Mouse (Mus musculus) 416B (cell line): ENCODE measurements at regions not wholly inside any gene's neighbourhood (a gene's known extent, or its start where the extent isn't known, plus 50 kb on each side); places are given as distances from the start of the nearest gene placed in this dataset.

Source experiments
- DNase-seq: peaks from one replicate; pipeline ENCODE4 v3.0.0; 2011; ENCODE audit warnings: low read depth

GRCm38 (mm10) chr13:72947374-72948165, 312.7 kb upstream of the Irx4 start:
- DNase-seq = no peak

- no peak for DNase-seq
These were observed 301.4 kb upstream of the Irx4 start for GRCm38 (mm10) chr13:72958616-72959518.

GRCm38 (mm10) chr13:72961291-72961690, 299.0 kb upstream of the Irx4 start:
- DNase-seq = no peak

GRCm38 (mm10) chr13:72972165-72972564, 288.1 kb upstream of the Irx4 start:
- no peak for DNase-seq

GRCm38 (mm10) chr13:72972894-72973293, 287.4 kb upstream of the Irx4 start:
- no peak for DNase-seq

GRCm38 (mm10) chr13:72977213-72977612, 283.1 kb upstream of the Irx4 start:
- no peak for DNase-seq

DNA sequence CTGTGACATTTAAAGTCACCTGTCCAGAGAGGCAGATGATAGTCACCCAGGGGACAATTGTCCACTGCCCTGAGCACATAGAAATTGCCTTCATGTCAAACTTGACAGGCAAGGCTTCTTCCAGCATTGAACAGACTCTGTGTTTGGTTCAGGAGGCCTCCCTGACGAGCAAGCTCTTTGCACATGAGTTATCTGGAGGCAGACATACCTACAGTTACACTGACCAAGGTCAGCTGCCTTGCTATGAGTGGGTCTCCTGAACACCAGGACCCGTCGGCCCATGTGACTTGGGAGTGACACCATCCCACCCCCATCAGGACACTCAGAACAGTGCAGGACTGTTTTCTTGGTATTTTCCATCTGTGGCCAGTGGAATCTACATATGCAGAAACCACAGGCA, 282.3 kb upstream of the Irx4 start:
- no peak for DNase-seq

DNA sequence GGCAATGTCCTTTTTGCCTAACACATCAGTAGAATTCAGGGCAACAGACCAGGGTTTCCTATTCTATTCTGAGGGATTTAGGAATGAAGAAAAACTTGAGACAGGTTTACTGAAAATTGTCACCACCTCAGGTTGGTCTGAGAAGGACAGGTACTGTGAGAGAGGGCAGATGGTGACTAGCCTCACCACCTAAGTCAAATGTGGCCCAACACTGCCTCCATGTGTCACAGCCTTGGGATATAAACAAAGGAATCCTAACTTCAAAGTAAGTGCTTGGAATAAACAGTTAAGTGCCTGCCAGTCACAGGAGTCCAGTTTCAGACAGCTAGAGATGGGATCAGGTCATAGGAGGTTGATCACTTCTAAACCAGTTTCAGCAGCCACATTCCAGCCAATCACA, 281.3 kb upstream of the Irx4 start:
- DNase-seq = no peak

DNA sequence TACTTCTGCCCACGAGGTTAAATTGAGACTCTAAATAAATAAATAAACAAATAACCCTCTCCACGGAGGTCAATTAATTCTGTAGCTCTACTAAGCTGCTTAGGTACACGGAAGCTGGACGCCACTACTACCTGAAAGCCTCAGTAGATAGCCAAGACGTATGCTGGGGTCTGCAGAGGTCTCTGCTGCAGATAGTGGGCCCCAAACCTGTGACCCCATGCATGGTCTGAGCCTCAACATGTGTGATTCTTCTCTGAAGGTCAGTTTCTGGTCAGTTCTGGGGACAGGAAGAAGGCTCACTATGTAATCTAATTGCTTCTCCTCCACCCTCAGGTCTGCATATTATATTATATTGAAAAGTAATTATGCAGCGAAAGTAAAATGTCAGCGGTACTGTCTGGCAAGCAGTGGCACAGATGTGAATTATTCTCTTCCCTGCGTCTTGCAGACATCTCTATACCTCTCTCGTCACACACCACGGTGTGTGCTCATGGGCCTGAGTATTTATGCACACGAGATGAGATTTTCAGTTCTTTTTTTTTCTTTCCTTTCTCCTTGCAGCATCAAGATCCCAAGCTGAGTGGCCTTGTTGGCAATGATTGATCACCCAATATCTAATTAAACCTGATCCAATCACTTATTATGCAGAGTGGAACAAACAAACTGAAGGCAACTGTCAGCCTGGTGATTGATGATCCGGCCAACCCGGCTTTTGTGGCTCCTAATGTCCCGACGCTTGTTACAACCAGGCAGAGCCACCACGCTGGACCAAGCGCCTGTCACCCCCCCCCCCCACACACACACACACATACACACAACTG, 267.5 kb upstream of the Irx4 start:
- DNase-seq = no peak

DNA sequence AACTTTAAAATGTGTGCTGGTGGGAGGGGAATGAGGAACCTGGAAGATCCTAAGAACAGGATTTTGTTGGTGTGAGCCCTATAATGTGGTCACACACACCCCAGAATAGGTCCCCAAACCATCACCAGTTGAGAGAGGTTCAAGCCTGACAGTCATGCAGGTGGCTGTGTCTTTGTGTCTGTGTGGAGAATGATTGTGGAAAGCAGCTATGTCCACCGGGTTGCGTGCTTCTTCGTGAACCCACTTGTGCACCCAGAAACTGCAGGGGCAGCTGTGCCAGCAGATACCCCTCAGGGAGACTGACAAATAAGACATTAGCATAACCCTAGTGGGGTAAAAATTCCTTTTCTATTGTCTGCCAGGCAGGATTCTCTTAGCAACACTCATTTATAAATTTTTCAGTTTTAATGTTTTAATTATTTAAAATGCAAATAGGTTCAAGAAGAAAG, 266.8 kb upstream of the Irx4 start:
- no peak for DNase-seq

- DNase-seq = no peak
These were observed 265.7 kb upstream of the Irx4 start for GRCm38 (mm10) chr13:72994538-72994937.

DNA sequence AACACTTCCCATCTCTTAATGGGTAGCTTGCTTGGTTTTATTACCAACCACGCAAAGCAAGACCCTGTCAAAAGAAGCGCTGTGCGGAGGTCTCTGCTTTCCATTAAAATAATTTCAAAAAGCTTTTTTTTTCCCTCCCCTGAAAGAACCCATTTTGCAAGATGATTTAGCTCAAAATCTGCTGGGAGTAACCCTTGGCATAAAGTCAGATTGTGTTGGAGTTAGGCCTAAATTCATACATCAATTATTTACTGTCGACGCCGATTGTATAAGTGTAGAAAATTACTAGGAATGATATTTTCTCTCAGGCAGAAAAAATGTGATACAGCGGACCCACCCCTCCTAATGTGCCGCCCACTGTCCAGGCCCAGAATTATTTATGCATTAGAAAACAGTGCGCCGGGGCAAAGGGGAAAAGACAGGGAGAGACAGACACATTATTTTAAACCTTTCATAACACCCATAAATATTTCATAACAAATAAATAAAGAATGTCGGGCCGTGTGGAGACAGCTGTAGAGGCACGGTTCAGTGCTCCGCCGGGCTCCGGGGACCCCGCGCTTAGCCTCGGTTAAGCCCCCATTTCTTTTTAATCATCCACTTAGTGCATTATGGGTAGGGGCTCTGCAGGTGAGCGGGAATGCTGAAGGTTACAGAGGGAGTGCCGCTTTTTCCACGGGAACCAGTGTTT, 251.3 kb upstream of the Irx4 start:
- DNase-seq = no peak

DNA sequence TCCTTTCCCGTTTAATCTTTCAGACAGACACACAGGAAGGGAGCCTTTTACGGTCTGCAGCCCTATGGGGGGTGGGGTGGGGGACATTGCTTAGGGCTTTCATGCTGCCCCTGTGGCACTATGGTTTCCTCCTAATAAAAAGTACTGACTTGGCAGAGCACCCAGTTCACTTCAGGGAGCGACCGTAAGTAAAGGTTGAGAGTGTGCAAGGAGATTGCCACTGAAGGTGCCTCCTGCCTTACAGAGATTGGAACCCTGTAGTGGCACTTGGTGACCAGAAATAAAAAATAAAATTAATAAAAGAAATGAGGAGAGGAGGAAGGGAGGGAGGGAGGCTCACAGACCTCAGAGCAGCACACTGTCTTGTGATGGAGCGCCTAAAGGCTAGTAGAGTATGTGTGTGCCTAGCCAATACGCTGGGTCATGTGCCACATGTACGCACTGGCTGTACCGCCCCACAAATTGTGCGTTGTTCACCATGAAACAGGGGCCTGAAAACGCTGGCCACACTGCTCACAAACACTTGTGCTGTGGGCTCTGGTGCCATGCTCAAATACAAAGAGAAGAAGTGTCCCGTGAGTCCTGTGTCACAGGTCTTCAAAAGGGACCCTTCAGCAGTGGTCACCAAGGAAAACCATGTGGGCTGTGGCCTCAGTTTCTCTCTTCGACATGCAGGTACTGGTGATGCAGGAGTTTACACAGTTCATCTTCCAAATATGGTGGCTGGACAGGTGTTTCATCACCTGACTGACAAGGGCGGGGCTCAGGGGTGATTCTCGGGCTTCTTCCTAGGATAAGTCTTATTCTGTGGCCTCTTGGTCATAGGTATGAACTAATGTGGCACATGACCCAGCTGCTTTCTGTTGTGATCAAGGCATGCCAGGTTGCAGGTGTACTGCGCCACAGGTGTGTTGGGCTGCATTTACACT, 250.5 kb upstream of the Irx4 start:
- no peak for DNase-seq

- no peak for DNase-seq
These were observed 241.1 kb upstream of the Irx4 start for GRCm38 (mm10) chr13:73019181-73019580.

- DNase-seq = no peak
These were observed 229.1 kb upstream of the Irx4 start for GRCm38 (mm10) chr13:73031217-73031616.

DNA sequence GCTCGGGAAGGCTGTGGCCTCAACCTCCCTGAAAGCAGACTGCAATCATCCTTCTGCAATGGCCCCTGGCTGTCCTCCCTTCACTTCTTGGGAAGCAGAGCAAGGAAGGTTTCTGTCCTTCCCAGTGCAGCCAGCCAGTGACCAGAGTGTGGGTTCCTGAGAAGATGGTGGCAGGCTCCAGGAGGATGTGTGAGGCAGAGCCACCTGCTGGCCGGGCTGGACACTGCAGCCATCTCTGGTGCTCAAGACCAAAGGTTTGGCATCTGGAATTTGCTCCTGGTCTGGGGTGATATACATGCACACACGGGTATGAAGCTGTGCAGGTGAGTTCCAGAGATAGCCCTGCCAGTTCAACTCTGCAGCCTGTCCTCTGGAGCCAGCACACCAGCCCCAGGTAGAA, 227.2 kb upstream of the Irx4 start:
- DNase-seq = peak; percentile 15

GRCm38 (mm10) chr13:73034065-73034831, 226.0 kb upstream of the Irx4 start:
- DNase-seq = no peak

DNA sequence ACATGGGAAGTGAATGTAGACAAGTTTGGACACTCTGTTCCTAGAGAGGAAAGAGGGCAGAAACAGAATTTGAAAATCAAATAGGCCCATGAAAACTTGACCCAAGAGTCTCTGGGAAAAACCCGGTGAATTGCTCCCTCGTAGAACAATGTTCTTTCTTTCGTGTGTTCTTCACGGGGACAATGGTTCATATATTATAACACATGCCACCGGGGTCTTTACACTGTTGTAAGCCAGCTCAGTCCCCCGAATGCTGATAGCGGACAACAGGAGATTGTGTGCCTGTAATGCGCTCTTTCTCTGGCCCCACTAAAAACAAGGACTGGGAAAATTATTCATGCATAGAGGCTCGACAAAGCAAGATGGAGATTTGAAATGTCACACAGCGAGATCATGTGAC, 225.4 kb upstream of the Irx4 start:
- no peak for DNase-seq

GRCm38 (mm10) chr13:73035336-73035940, 224.8 kb upstream of the Irx4 start:
- DNase-seq = no peak
